In the genomic region with DNA sequence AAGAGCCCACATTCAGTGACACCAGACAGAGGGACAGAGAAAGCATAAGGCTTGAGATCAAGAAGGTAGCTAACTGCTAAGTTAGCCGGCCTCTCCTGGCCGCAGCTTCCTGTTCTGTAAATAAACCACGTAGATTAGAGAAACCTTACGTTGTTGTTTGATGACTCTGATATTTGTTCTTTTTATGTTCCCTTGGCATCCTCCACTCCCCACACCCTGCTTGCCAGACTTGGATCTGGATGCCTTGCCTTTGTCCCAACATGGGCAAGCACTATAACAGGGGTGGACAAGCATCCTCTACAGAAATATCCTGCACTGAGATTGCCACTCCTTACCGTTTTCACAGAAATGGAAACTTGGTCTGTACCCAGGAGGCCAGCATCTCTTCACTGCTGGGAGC, we compare ENCODE assay signal across 15 mouse cellular contexts.
A peak's percentile ranks its signal among the peaks of the same experiment; 100 is the strongest.
DNase-seq lines count a peak whose midpoint lies in the region; ATAC-seq and TF ChIP-seq lines count a peak whose summit lies in the region.
"Had no signal": no experiment of that assay in that cellular context is flagged by ENCODE, and none has a peak within 500 bp of the region (broad histone marks: within the 10 kb centered on the region; RNA-seq: fewer than 3 reads in every experiment).

No protein-coding gene starts in this region.

- H3K4me3 ChIP-seq in heart, postnatal 0 days (ENCODE audit: low read depth, low read length): no peak overlapping the region
- H3K4me3 ChIP-seq in embryonic facial prominence, embryonic 15.5 days (replicated peaks): no peak overlapping the region
- H3K4me3 ChIP-seq in neural tube, embryonic 15.5 days (replicated peaks): no peak overlapping the region
- H3K4me3 ChIP-seq: hindbrain, embryonic 13.5 days had no signal

- no peaks in the 10 kb centered on the region for H3K27me3 ChIP-seq in heart, postnatal 0 days (ENCODE audit: control insufficient read depth, insufficient read depth, low read length)
- no peaks in the 10 kb centered on the region for H3K27me3 ChIP-seq in embryonic facial prominence, embryonic 15.5 days
- no peaks in the 10 kb centered on the region for H3K27me3 ChIP-seq in neural tube, embryonic 15.5 days (replicated peaks)
- H3K27me3 ChIP-seq: hindbrain, embryonic 13.5 days had no signal

- TF ChIP-seq EP300 in heart, postnatal 0 days (IDR thresholded peaks at IDR 0.05; ENCODE audit: low read depth): no peak

- H3K27ac ChIP-seq in heart, postnatal 0 days (ENCODE audit: low read depth): peak overlapping the region; percentile 40
- H3K27ac ChIP-seq in embryonic facial prominence, embryonic 15.5 days (replicated peaks): peak overlapping the region; percentile 52; the same call in 1 of the 2 replicates
- H3K27ac ChIP-seq in neural tube, embryonic 15.5 days (replicated peaks): no peak overlapping the region
- H3K27ac ChIP-seq: hindbrain, embryonic 13.5 days; liver, embryonic 14.5 days had no signal

- H3K4me1 ChIP-seq in heart, postnatal 0 days (ENCODE audit: control insufficient read depth, insufficient read depth): peaks cover 15% of the 10 kb centered on the region
- peaks cover 7% of the 10 kb centered on the region; the same call in 1 of the 2 replicates for H3K4me1 ChIP-seq in embryonic facial prominence, embryonic 15.5 days
- H3K4me1 ChIP-seq in neural tube, embryonic 15.5 days: peaks cover 6% of the 10 kb centered on the region; the same call in 1 of the 2 replicates
- H3K4me1 ChIP-seq: hindbrain, embryonic 13.5 days had no signal

- H3K9ac ChIP-seq in heart, postnatal 0 days (replicated peaks; ENCODE audit: low read depth, low read length): no peak overlapping the region
- H3K9ac ChIP-seq in embryonic facial prominence, embryonic 15.5 days: no peak overlapping the region
- H3K9ac ChIP-seq in neural tube, embryonic 15.5 days (replicated peaks): no peak overlapping the region
- H3K9ac ChIP-seq: forebrain, postnatal 0 days; hindbrain, embryonic 13.5 days; liver, embryonic 14.5 days had no signal

- ATAC-seq in heart, postnatal 0 days (ENCODE audit: insufficient read depth, low read depth): peak; percentile 40; the same call in 1 of the 2 replicates
- peak; percentile 97 for ATAC-seq in CD4-positive, CD25-positive, alpha-beta regulatory T cell, adult 4 months
- ATAC-seq in embryonic facial prominence, embryonic 15.5 days (ENCODE audit: insufficient number of reproducible peaks, low FRiP score, low TSS enrichment, low read depth): no peak
- no peak for ATAC-seq in neural tube, embryonic 15.5 days (ENCODE audit: low FRiP score)

- DNase-seq in heart, postnatal 0 days (ENCODE audit: low spot score): no peak
- DNase-seq in heart, adult 9 months (ENCODE audit: low spot score in 2 of 2): no peak
- DNase-seq in lung, postnatal 36 days: peak; percentile 45
- DNase-seq in gastrocnemius, postnatal 36 days: no peak
- DNase-seq in ovary, postnatal 36 days (ENCODE audit: low spot score): no peak
- DNase-seq: cerebellum, postnatal 36 days; forebrain, postnatal 0 days; left cerebral cortex, postnatal 4 days; retina, postnatal 1 day had no signal

- WGBS in heart, postnatal 0 days: 20% methylated on average over 5 of the region's 5 CpGs
- 77% methylated on average over 5 of the region's 5 CpGs for WGBS in embryonic facial prominence, embryonic 15.5 days
- 80% methylated on average over 5 of the region's 5 CpGs for WGBS in neural tube, embryonic 15.5 days

- H3K9me3 ChIP-seq in heart, postnatal 0 days (replicated peaks; ENCODE audit: control insufficient read depth, low read length): no peaks in the 10 kb centered on the region
- H3K9me3 ChIP-seq in embryonic facial prominence, embryonic 15.5 days (replicated peaks): no peaks in the 10 kb centered on the region
- H3K9me3 ChIP-seq in neural tube, embryonic 15.5 days (replicated peaks): no peaks in the 10 kb centered on the region
- H3K9me3 ChIP-seq: hindbrain, embryonic 13.5 days had no signal

- intact Hi-C loops in gastrocnemius, postnatal 36 days (cut with DNase I): no loop called here

- no peaks in the 10 kb centered on the region for H3K36me3 ChIP-seq in heart, postnatal 0 days (replicated peaks; ENCODE audit: control insufficient read depth, insufficient read depth, low read length)
- no peaks in the 10 kb centered on the region for H3K36me3 ChIP-seq in embryonic facial prominence, embryonic 15.5 days
- H3K36me3 ChIP-seq in neural tube, embryonic 15.5 days: no peaks in the 10 kb centered on the region
- H3K36me3 ChIP-seq: hindbrain, embryonic 13.5 days had no signal

- no peak overlapping the region for H3K4me2 ChIP-seq in heart, postnatal 0 days (ENCODE audit: low read depth, low read length)
- H3K4me2 ChIP-seq in embryonic facial prominence, embryonic 15.5 days (replicated peaks): no peak overlapping the region
- no peak overlapping the region for H3K4me2 ChIP-seq in neural tube, embryonic 15.5 days
- H3K4me2 ChIP-seq: hindbrain, embryonic 13.5 days; midbrain, embryonic 11.5 days had no signal

- TF ChIP-seq CTCF in heart, postnatal 0 days (IDR thresholded peaks at IDR 0.05; ENCODE audit: low read depth): no peak

Comparison
In these comparisons a context has a peak if more than half of its experiments do, and no peak if none do; other contexts are left out.
1. ATAC-seq: peak in heart, postnatal 0 days (single experiment) and CD4-positive, CD25-positive, alpha-beta regulatory T cell, adult 4 months (single experiment); none in embryonic facial prominence, embryonic 15.5 days (single experiment) and neural tube, embryonic 15.5 days (single experiment).